Mouse (Mus musculus): ENCODE measurements around the gene Qsox2.

Qsox2 gene

GRCm38 (mm10) chr2:26237290-26237782 lies at the start of gene Qsox2:
TSS of gene Qsox2 (minus strand) at chr2:26237525.
- peak; percentile 96 for DNase-seq (ENCODE audit: low read depth, low spot score)

- peak; percentile 60 for DNase-seq (ENCODE audit: low read depth, low spot score)
These were observed 49.1 kb upstream of the Qsox2 start for GRCm38 (mm10) chr2:26286391-26286790.

- no peak for DNase-seq (ENCODE audit: low read depth, low spot score)
These were observed 48.5 kb upstream of the Qsox2 start for GRCm38 (mm10) chr2:26285804-26286203.

- DNase-seq (ENCODE audit: low read depth, low spot score) = no peak
These were observed 43.3 kb upstream of the Qsox2 start for GRCm38 (mm10) chr2:26280594-26280993.

- no peak for DNase-seq (ENCODE audit: low read depth, low spot score)
These were observed 42.4 kb upstream of the Qsox2 start for GRCm38 (mm10) chr2:26279712-26280111.

- DNase-seq (ENCODE audit: low read depth, low spot score) = peak; percentile 69
These were observed 36.3 kb upstream of the Qsox2 start for GRCm38 (mm10) chr2:26273611-26274010.

GRCm38 (mm10) chr2:26268216-26268615 lies 30.9 kb upstream of the Qsox2 start:
- DNase-seq (ENCODE audit: low read depth, low spot score) = no peak

- DNase-seq (ENCODE audit: low read depth, low spot score) = no peak
These were observed 28.9 kb upstream of the Qsox2 start for GRCm38 (mm10) chr2:26266066-26266742.

GRCm38 (mm10) chr2:26265095-26265494 lies 27.8 kb upstream of the Qsox2 start:
- DNase-seq (ENCODE audit: low read depth, low spot score) = no peak

GRCm38 (mm10) chr2:26264646-26265045 lies 27.3 kb upstream of the Qsox2 start:
- no peak for DNase-seq (ENCODE audit: low read depth, low spot score)

GRCm38 (mm10) chr2:26257315-26258096 lies 20.2 kb upstream of the Qsox2 start:
- no peak for DNase-seq (ENCODE audit: low read depth, low spot score)

- DNase-seq (ENCODE audit: low read depth, low spot score) = no peak
These were observed 17.5 kb upstream of the Qsox2 start for GRCm38 (mm10) chr2:26254816-26255215.

- DNase-seq (ENCODE audit: low read depth, low spot score) = no peak
These were observed 15.3 kb upstream of the Qsox2 start for GRCm38 (mm10) chr2:26252514-26253206.

GRCm38 (mm10) chr2:26247531-26247930 lies 10.2 kb upstream of the Qsox2 start:
- no peak for DNase-seq (ENCODE audit: low read depth, low spot score)

- DNase-seq (ENCODE audit: low read depth, low spot score) = no peak
These were observed 3.5 kb upstream of the Qsox2 start for GRCm38 (mm10) chr2:26240841-26241240.

GRCm38 (mm10) chr2:26240330-26240729 lies 3.0 kb upstream of the Qsox2 start:
- DNase-seq (ENCODE audit: low read depth, low spot score) = peak; percentile 11

- peak; percentile 5 for DNase-seq (ENCODE audit: low read depth, low spot score)
These were observed 540 bp downstream of the Qsox2 start for GRCm38 (mm10) chr2:26236681-26237289.

- no peak for DNase-seq (ENCODE audit: low read depth, low spot score)
These were observed 2.6 kb downstream of the Qsox2 start for GRCm38 (mm10) chr2:26234771-26235170.

- no peak for DNase-seq (ENCODE audit: low read depth, low spot score)
These were observed 3.1 kb downstream of the Qsox2 start for GRCm38 (mm10) chr2:26234253-26234652.

GRCm38 (mm10) chr2:26231366-26231765 lies 6.0 kb downstream of the Qsox2 start:
- DNase-seq (ENCODE audit: low read depth, low spot score) = no peak

- DNase-seq (ENCODE audit: low read depth, low spot score) = no peak
These were observed 7.1 kb downstream of the Qsox2 start for GRCm38 (mm10) chr2:26230253-26230652.

- peak; percentile 78 for DNase-seq (ENCODE audit: low read depth, low spot score)
These were observed 9.5 kb downstream of the Qsox2 start for GRCm38 (mm10) chr2:26227788-26228187.
